Mouse (Mus musculus): ENCODE measurements around the gene Kif1b. TPM values are rescaled to one million over a fixed set of nuclear protein-coding genes. Genes with fewer than 3 reads are reported as not detected.
"Not testable (repeated sequence)": the region's sequence is repeated elsewhere in the genome, so short reads cannot be mapped to it uniquely, and the experiment has no call there.

Kif1b gene
- total RNA-seq, 2 experiments from 2014 or later = 146 to 164 TPM

DNA sequence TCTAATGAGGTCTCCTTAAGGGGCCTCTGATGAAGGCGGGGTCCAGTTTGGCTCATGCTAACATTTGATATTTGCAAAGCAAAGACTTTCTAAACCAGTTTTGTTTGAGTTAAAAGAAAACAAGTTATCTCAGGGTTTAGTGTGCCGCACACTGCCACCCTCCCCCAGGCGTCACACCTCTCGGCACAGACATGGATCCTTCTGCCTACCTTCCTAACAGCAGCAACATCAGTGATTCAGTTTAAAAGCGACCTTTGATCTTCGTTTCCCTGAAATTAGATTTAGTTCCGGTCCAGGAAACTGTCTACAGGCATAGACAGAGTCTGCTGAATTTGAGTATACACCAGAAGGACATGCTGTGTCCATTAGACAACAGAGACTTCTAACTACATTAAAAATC, 129.2 kb downstream of the Kif1b start:
- intact Hi-C loops (cut with DNase I) = no loop called here
- DNase-seq = no peak

DNA sequence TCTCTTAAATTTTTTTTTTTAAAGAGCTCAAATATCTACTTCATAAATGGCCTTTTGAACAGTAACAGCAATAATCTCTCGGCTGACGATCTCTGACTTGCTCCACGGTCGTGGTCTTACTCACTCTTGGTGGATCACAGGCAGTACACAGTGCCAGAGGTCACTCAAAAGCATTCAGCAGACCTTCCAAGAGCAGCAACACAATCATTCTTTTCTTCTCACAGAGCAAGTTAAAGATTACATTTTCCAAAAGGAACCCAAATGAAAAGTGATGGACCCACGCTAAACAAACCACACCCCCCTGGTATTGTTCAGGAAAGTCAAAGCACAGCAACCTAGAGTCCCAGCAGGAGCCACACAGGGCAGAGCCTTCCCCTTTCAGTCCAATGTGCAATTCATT, 130.4 kb downstream of the Kif1b start:
- intact Hi-C loops (cut with DNase I) = no loop called here
- no peak for DNase-seq

DNA sequence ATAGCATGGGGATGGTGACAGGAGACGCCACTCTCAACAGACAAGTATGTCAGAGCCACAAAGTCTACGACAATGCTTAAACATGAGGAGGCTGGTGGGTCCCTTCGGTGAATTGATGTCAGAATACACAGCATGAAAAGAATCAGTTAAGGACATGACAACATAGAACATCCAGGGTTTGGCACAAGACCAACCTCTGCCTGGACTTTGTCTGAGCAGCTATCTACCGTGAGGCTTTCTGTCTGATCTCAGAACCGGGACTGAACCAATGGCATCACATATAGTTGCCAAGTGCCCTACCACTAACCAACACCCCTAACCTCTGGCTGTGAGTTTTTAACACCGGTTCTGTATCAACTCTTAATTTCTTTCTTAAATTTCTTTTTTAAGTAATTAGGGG, 130.8 kb downstream of the Kif1b start:
- intact Hi-C loops (cut with DNase I) = no loop called here
- DNase-seq = no peak

DNA sequence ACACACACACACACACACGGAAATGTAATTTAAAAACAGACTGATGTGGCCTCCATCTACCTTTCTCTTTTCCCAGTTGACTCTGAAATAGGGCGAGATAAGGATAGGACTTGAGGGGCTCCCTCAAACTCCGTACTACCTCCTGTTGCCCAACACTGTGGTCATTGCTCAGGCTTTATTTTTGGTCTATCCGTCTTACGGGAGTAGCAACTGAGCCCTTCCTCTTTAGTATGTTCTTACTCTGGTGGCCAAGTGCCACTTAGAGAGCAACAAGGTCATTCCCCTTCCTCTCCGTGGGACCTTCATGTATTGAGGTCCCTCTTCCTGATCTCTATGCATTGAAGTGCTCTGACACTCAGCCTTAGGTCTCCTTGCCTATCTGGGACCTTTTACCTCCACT, 133.8 kb downstream of the Kif1b start:
- DNase-seq = no peak
- intact Hi-C loops (cut with DNase I) = no loop called here

DNA sequence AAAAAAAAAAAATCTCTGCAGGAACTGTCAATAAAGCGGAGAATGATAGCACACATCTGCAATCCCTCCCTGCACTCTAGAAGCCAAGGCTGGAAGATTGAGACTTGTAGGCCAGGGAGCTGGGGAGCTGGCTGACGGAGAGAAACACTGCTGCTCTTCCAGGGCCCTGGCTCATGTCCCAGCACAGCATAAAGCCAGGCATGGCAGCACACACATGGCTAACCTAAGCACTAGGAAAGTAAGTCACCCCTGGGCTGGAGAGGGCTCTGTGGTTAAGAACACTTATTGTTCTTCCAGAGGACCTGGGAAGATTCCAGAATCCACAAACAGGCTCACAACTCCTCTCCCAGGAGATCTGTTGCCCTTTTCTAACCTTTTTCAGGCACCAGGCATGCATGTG, 134.8 kb downstream of the Kif1b start:
- intact Hi-C loops (cut with DNase I) = no loop called here
- peak; percentile 73 to 76 for DNase-seq

DNA sequence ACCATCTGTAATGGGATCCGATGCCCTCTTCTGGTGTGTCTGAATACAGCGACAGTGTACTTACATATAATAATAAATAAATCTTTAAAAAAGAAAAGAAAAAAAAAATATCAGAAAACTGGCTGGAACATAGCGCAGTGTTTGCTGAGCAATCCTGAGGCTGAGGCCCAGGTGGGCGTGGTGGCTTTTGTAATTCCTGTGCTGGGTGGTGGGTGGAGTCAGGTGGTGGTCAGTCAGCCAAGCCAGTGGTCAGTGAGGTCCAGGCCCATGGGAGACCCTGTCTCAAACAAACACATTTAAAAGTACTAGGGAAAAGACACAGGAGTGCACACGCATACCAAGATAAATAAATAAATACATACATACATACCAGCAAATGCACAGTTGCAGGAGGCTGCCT, 135.4 kb downstream of the Kif1b start:
- peak in 1 of 2 experiments; percentile 58 for DNase-seq
- intact Hi-C loops (cut with DNase I) = no loop called here

DNA sequence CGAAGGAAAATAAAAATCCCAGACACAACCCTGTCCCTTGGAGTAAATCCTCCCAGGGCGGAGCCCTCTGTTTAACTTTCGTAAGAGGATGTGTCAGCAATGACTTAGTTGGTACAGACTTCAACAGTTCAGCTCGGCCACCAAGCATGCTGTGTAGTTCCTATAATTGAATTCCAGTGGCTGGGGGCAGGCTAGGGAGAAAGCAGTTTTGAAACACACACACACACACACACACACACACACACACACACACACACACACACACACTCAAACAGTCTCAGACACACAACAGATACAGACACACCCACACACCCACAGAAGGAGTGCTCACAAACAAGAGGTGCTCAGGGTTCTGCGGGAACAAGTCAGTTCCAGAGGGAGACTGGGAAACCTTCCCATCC, 135.9 kb downstream of the Kif1b start:
- peak in 1 of 2 experiments; percentile 46 for DNase-seq
- intact Hi-C loops (cut with DNase I) = no loop called here

DNA sequence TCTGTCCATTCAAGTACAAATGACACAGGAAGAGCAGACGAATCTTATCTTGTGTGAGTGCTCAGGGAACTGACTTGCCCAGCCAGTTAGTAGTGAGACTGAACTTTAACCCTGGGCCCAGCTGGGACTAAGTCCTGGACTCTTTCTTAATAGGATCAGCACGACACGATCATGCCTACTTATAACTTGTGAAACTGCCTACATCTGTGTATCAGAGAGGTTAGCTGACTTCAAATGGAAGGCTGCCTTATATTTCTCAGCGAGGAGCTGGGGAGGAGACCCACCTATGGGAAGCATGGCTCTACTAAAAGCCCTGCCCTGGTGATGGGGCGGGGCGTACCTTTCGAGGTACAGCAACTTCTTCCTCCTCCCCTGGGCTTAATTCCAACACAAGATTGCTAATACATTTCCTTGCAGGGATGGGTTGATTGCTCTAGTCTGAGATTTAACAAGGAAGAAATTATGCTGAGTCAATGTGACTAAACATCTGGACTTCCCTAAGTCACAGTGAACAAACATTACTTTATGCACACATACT, 137.0 kb downstream of the Kif1b start:
- no peak for DNase-seq
- intact Hi-C loops (cut with DNase I) = no loop called here

DNA sequence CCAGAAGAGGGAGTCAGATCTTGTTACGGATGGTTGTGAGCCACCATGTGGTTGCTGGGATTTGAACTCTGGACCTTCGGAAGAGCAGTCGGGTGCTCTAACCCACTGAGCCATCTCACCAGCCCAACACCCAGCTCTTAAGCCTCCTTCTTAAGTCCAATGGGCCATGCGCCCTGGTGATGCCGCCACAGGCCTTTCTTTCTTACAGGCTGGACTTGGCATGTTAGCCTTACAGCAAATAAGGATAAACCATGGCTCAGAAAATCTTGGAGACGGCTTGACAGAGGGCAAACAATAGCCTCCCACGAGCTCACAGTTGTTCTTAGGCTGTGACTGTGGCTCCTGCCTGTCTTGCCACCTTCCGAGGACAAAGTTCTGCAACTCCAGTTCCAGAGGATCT, 137.6 kb downstream of the Kif1b start:
- DNase-seq; intact Hi-C loops (cut with DNase I): not testable (repeated sequence)

DNA sequence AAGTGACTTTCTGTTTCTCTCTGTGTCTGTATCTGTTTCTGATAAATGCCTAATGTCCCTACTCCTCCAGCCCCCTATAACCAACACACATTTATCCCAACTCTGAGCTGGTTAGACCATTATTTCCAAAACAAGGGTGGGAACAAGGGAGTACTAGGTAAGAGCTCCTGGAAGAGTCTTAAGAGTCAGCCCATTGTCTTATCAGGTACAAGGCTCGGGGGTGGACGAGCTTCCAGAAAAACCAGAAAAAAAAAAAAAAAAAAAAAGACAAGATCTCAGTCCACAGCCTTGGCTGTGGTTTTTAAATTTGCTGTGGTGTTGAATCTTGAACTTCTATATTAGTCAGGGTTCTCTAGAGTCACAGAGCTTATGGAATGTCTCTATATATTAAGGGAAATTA, 139.5 kb downstream of the Kif1b start:
- DNase-seq = no peak
- intact Hi-C loops (cut with DNase I) = no loop called here

DNA sequence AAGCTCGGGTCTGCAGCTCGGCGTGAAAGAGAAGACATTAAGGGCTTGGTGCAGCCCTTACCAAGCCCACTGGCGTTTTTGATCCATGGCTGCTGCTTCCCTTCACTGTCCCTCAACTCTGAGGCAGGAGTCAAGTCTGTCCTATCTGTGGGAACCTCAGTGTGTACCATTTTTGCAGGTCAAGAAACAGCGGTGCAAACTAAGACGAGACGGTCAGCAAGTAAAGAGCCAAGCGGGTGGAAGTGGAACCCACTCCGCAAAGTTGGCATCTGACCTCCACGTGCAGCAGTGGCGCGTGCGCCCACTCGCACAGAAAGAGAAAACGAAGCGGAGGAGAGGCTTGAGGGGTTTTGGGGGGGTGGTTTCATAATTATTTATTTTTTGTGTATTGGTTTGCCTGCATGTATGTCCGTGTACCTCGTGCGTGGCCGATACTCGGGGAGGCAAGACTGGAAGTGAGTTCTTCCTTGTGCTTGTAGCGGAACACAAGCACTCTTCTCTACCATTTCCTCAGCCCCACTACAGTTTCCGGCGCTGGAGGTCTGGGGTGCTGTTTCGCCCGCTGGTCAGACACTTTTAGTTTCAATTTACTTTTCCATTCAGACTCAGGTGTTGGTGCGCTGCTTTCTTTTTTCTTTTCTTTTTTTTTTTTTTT, 140.4 kb downstream of the Kif1b start:
- intact Hi-C loops (cut with DNase I) = no loop called here
- no peak for DNase-seq

DNA sequence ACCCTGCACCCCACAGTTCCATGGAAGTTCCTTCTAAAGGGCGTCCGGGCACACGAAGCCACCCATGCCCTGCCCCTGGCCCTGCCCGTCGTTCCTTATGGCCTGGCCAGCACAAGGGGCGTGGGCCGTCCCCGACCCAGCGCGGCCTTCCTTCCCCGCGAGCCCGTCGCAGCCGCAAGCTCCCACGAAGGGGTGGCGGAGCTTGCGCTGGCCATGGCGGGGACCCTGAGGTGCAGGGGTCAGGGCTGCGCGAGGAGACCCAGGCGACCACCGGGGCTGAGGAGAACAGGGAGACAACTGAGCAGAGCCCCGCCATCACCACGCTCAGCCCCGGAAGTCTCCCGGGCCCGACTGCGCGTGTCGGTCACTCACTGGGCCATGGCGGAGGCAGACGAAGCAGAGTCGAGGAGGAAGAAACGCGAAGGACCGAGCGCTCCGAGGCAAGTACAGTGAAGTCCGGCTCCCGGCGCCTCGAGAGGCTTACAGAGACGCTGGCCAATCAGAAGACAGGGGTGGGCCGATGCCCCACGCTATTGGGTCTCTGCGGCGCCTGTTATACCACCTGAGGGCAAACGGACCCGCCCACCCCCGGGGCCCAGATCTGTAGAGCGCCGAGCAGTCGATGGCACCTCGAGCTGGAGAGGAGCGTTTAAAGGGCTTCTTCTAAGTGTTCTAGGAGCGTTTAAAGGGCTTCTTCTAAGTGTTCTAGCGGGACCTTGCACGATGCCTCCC, 141.1 kb downstream of the Kif1b start, which contains the start of gene Pgd:
TSS of gene Pgd (minus strand) at position 557 of the 732 bp plus-strand sequence.
- intact Hi-C loops (cut with DNase I) = no loop called here
- DNase-seq = peak; percentile 97 to 98

DNA sequence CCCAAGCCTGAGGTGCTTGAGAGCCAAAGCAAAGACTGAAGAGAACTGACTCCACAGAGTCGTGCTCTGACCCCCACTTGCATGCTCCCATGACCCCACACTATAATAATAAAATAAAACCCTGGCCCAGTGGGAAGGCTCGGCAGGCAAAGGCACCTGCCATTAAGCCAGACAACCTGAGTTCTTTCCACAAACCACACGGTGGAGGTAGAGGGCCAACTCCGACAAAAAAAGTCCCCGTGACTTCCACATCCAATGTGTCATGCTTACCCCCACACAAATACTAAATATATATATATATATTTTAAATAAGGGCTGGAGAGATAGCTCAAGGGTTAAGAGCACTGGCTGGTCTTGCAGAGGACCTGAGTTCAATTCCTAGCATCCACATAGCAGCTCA, 143.3 kb downstream of the Kif1b start:
- intact Hi-C loops (cut with DNase I) = no loop called here
- no peak for DNase-seq

DNA sequence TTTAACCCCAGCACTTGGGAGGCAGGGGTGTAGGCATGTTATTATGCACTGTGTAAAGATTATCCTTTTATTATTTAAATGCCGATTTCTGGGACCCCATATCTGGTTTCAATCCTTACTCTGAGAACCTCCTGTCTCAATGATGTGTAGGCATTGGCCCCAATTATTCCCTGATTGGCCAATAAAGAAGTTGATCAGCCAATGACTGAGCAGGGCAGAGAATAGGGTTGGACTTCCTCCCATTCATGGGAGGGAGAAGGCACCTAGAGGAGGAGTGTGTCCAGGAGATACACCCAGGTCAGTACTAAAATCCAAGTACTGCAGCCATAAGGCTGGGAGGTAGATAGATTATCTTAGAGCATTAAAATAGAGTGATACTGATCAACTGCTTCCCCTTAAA, 144.3 kb downstream of the Kif1b start:
- intact Hi-C loops (cut with DNase I) = no loop called here
- DNase-seq = no peak

DNA sequence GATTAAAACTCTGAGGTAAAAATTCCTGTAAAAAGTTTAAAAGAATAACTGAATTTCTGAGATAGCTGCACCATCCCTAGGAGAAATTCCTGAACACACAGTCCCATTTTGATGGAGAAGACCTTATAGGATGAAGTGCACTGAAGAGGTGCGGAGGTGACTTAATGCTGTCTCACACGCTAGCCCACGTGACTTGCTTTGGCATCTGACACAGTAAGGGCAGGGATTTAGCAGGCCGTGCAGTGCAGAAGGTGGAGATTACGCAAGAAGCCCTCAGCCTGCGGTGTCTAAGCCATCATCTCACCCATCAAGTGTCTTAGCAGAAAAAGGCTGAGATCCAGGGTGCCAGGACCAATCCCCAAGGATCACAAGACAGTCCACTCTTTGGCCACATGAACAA, 146.3 kb downstream of the Kif1b start:
- DNase-seq = no peak
- intact Hi-C loops (cut with DNase I) = no loop called here

DNA sequence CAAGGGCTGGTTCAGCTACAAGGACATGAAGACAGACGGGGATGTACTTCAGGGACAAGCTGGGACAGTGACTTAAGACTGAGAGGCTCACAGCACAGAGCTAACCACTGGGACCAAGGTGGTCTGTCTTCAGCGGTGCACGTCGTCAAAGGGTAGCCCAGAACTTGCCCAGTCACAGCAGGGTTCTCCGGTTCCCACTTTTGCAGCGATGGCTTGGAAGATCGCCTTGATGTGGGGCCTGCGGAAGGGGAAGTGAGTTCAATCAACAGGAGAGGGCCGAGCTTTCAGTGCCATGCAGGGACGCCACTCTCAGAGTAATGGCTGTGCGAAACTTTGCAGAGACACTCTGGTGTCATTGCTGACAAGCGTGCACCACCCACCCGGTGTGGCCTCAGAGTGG, 147.6 kb downstream of the Kif1b start:
- intact Hi-C loops (cut with DNase I) = no loop called here
- no peak for DNase-seq

DNA sequence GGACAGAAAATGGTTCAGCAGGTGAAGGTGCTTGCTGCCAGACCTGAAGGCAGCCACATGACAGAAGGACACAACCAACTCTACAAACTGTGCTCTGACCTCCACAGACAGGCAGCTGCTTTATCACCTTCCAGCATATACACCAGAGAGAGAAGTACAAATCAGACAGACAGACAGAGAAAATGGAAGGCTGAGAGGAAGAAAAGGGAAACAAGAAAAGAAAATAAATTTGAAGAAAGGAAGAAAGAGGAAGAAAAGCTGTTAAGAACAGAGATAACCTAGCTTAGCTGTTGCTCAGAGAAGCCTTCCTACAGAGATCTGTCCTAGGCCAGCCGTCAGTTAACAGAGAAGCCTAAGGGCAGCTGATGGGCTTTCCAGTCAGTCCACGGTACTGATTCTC, 148.3 kb downstream of the Kif1b start:
- intact Hi-C loops (cut with DNase I) = no loop called here
- DNase-seq = no peak

DNA sequence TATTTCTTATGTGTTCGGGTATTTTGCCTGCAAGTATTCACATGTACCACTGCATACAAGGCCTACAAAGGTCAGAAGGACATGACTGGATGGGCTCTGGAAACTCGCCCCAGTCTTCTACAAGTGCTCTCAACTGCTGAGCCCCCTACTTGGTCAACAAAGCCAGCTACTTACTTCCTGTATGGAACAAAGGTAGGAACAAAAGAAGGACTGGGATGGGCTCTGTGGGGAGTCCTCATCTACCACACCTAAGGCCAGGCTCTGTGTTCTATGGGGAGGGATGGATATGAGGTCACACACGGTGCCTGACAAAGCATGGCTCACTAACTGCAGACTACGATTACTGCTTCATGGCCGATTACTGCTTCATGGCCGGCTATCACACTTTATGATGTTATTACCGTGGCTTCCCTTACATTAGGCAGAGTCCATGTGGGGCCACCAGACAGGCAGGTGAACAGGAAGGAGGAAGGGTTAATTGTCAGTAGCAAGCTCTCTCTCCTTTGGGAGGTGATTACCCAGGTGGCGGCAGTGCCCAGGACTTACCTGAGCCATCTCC, 150.0 kb downstream of the Kif1b start:
- DNase-seq = no peak
- intact Hi-C loops (cut with DNase I) = no loop called here

DNA sequence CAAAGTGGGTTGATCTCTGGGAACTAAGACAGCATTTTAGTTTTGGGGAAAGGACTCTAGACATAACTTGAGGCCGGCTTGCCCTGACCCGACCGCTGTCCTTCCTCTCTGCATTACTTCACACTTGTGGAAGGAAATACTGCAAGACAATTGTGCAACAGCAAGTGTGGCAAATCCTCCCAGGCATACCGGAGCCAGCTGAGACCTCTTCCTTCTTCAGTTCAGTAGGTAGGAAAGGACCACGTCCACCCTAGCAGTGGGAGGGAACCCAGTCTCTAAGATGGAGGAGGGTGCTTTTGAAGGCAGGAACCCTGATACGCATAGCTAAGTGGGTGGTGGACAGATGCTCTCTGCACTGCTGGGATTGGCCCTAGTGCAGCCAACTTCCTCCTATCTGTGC, 151.8 kb downstream of the Kif1b start:
- intact Hi-C loops (cut with DNase I) = no loop called here

DNA sequence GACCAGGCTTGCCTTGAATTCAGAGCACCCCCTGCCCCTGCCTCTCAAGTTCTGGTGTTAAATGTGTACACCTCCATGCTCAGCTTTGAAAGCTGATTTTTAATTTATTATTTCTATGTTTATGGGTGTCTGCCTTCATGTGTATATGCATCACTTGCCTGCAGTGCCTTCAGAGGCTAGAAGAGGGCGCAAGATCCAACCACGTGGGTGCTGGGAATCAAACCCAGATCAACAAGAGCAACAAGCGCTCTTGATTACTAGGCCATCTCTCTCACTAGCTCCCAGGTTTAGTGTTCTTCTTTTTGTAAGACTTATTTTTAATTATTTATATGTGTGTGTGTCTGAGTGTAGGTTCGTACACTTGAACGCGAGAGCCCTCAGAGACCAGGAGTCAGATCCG, 152.6 kb downstream of the Kif1b start:
- DNase-seq = no peak
- intact Hi-C loops (cut with DNase I) = no loop called here

More for the DNA sequence above, 151.8 kb downstream of the Kif1b start:
- no peak for DNase-seq

DNA sequence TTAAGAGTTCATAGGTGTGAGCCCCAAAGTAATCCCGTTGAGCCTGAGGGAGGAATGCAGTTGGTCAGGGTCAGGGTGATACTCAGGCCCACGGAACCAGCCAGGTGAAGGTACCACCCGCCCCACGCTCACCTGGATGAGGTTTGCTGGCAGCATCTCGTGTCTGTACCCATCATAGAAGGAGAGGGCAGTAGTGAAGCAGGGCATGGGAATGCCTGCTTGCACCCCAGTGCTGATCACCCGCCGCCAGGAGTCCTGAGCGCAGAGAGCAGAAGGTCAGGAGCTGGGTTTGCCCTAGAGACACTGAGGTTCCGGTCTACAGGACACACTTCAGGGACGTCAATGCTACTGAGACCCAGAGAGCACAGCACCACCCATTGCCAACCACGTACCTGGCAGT, 156.8 kb downstream of the Kif1b start:
- no peak for DNase-seq
- intact Hi-C loops (cut with DNase I) = no loop called here

DNA sequence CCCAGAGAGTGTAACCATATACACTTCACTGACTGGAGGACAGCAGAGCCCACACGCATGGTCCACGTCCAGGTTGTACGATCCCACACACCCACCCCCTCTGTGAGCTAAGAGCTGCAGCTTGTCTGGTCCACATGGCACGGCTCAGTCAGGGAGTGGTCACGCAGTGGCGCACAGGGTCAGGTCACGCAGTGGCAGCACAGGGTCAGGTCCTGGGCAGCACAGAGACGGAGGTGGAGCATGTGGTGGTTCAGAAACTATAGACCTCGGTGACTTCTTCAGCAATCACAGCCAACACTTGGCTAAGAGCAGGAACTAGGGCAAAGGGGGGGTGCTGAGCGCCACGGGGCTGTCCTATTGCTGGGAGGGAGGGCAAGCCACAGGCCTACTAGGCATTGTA, 157.2 kb downstream of the Kif1b start:
- intact Hi-C loops (cut with DNase I) = no loop called here

More for the DNA sequence above, 157.2 kb downstream of the Kif1b start:
- no peak for DNase-seq
